Mouse (Mus musculus) embryonic facial prominence, embryonic 13.5 days (tissue): Measurements from ENCODE around the gene Rnf181. TPM values are rescaled to one million over a fixed set of nuclear protein-coding genes. Genes with fewer than 3 reads are reported as not detected.

Experiments used
- ATAC-seq: fragments of 200-750 bp; cut with Nextera tagmentation; 2 replicates; pipeline ENCODE4 v1.8.0; 2017; ENCODE audit warnings: low read depth; ENCODE audit not compliant: insufficient number of reproducible peaks, insufficient read depth, low FRiP score, low TSS enrichment
- H3K27ac ChIP-seq: fragments of 300-500 bp; sonication (generic); 2 replicates; pipeline ENCODE4 v1.5.1; 2015; ENCODE audit warnings: moderate library complexity, mild to moderate bottlenecking, inconsistent platforms
- H3K27me3 ChIP-seq: fragments of 300-500 bp; sonication (generic); 2 replicates; pipeline ENCODE4 v1.6.1; 2015; ENCODE audit warnings: mild to moderate bottlenecking, inconsistent platforms
- H3K36me3 ChIP-seq: fragments of 300-500 bp; sonication (generic); 2 replicates; pipeline ENCODE4 v1.6.1; 2015; ENCODE audit warnings: mild to moderate bottlenecking, inconsistent platforms
- H3K4me1 ChIP-seq: fragments of 300-500 bp; sonication (generic); 2 replicates; pipeline ENCODE4 v1.6.1; 2015; ENCODE audit warnings: inconsistent platforms
- H3K4me2 ChIP-seq: fragments of 300-500 bp; sonication (generic); 2 replicates; pipeline ENCODE4 v1.6.1; 2015; ENCODE audit warnings: moderate library complexity, mild to moderate bottlenecking, inconsistent platforms
- H3K4me3 ChIP-seq: fragments of 300-500 bp; sonication (generic); 2 replicates; pipeline ENCODE4 v1.5.1; 2015; ENCODE audit warnings: mild to moderate bottlenecking, inconsistent platforms
- H3K9ac ChIP-seq: fragments of 300-500 bp; sonication (generic); 2 replicates; pipeline ENCODE4 v1.6.1; 2015; ENCODE audit warnings: mild to moderate bottlenecking, inconsistent platforms
- H3K9me3 ChIP-seq: fragments of 300-500 bp; sonication (generic); 2 replicates; pipeline ENCODE4 v1.6.1; 2016; ENCODE audit warnings: inconsistent platforms
- WGBS: fragments of 180-500 bp; shearing (Covaris S2); methylation state at CpG from one replicate; pipeline ENCODE4 v1.1.7; 2015; ENCODE audit warnings: mixed read lengths; 5-methylcytosine and 5-hydroxymethylcytosine counted together
- polyA plus RNA-seq: library from polyadenylated mRNA; unstranded; fragments of >200 nt; fragmentation: Nextera tagmentation; extraction: Ambion mirVana; gene quantifications from 2 replicates; pipeline ENCODE4 v1.2.1, GENCODE M21; 2015

Gene Rnf181
- polyA plus RNA-seq, 1 experiment from 2014 or later = 110 TPM

GRCm38 (mm10) chr6:72383142-72383820 is 16.5 kb upstream of the Rnf181 start:
- Histone ChIP-seq H3K4me2 (no peak overlapping the region), H3K36me3 (peaks cover 31% of the 10 kb centered on the region), H3K4me1 (peaks cover 18% of the 10 kb centered on the region), H3K9me3 (no peaks in the 10 kb centered on the region), H3K9ac (no peak overlapping the region), H3K4me3 (no peak overlapping the region), H3K27me3 (peaks cover 6% of the 10 kb centered on the region), H3K27ac (no peak overlapping the region)
- WGBS = 86% methylated on average over 6 of the region's 6 CpGs
- no peak for ATAC-seq

GRCm38 (mm10) chr6:72382494-72382893 is 15.7 kb upstream of the Rnf181 start:
- no peaks in the 10 kb centered on the region for H3K9me3 ChIP-seq
- H3K4me1 ChIP-seq = peaks cover 12% of the 10 kb centered on the region
- no peak overlapping the region for H3K4me2 ChIP-seq
- no peak for ATAC-seq
- H3K36me3 ChIP-seq = peaks cover 25% of the 10 kb centered on the region
- peaks cover 6% of the 10 kb centered on the region for H3K27me3 ChIP-seq
- H3K9ac ChIP-seq = no peak overlapping the region
- H3K27ac ChIP-seq = no peak overlapping the region
- 76% methylated on average over 6 of the region's 6 CpGs for WGBS
- no peak overlapping the region for H3K4me3 ChIP-seq

GRCm38 (mm10) chr6:72380131-72380770 is 13.5 kb upstream of the Rnf181 start, which contains the start of gene Vamp5:
TSS of gene Vamp5 (minus strand) at chr6:72380468.
- peak within 1 kb of the TSS; percentile 60 for H3K4me3 ChIP-seq
- H3K9ac ChIP-seq = peak within 1 kb of the TSS; percentile 75
- H3K9me3 ChIP-seq = no peaks in the 10 kb centered on the region
- H3K27ac ChIP-seq = peak within 1 kb of the TSS; percentile 29; the same call in 1 of the 2 replicates
- peaks cover 6% of the 10 kb centered on the region for H3K27me3 ChIP-seq
- peak; percentile 75; the same call in 1 of the 2 replicates for ATAC-seq
- H3K4me2 ChIP-seq = peak within 1 kb of the TSS; percentile 78
- WGBS = under 1% methylated on average over 49 of the region's 49 CpGs
- peaks cover 11% of the 10 kb centered on the region for H3K4me1 ChIP-seq
- peaks cover 12% of the 10 kb centered on the region for H3K36me3 ChIP-seq

- peaks cover 6% of the 10 kb centered on the region for H3K27me3 ChIP-seq
- peaks cover 11% of the 10 kb centered on the region for H3K4me1 ChIP-seq
- H3K9me3 ChIP-seq = no peaks in the 10 kb centered on the region
- H3K36me3 ChIP-seq = 0 out of 2 replicates have a peak, but pooled peaks cover 5% of the 10 kb centered on the region
- 37% methylated on average over 7 of the region's 7 CpGs for WGBS
- H3K4me2 ChIP-seq = peak overlapping the region; percentile 78
- peak overlapping the region; percentile 75 for H3K9ac ChIP-seq
- ATAC-seq = no peak
- H3K27ac ChIP-seq = peak overlapping the region; percentile 29; the same call in 1 of the 2 replicates
- H3K4me3 ChIP-seq = peak overlapping the region; percentile 60
Observed at GRCm38 (mm10) chr6:72379377-72380130, 12.8 kb upstream of the Rnf181 start.

GRCm38 (mm10) chr6:72378510-72379234 is 11.9 kb upstream of the Rnf181 start:
- H3K9me3 ChIP-seq = no peaks in the 10 kb centered on the region
- peaks cover 11% of the 10 kb centered on the region for H3K4me1 ChIP-seq
- H3K27ac ChIP-seq = no peak overlapping the region
- no peak overlapping the region for H3K4me2 ChIP-seq
- peaks cover 6% of the 10 kb centered on the region for H3K27me3 ChIP-seq
- H3K4me3 ChIP-seq = no peak overlapping the region
- 85% methylated on average over 8 of the region's 8 CpGs for WGBS
- H3K9ac ChIP-seq = no peak overlapping the region
- no peak for ATAC-seq
- H3K36me3 ChIP-seq = no peaks in the 10 kb centered on the region

GRCm38 (mm10) chr6:72374820-72375563 is 8.2 kb upstream of the Rnf181 start:
- ATAC-seq = no peak
- Histone ChIP-seq H3K4me1 (peaks cover 16% of the 10 kb centered on the region), H3K4me2 (no peak overlapping the region), H3K4me3 (no peak overlapping the region), H3K27me3 (peaks cover 6% of the 10 kb centered on the region), H3K9me3 (no peaks in the 10 kb centered on the region), H3K9ac (no peak overlapping the region), H3K27ac (no peak overlapping the region), H3K36me3 (no peaks in the 10 kb centered on the region)
- 81% methylated on average over 15 of the region's 15 CpGs for WGBS

GRCm38 (mm10) chr6:72374206-72374605 is 7.5 kb upstream of the Rnf181 start:
- no peaks in the 10 kb centered on the region for H3K9me3 ChIP-seq
- H3K4me2 ChIP-seq = no peak overlapping the region
- H3K27me3 ChIP-seq = peaks cover under 1% of the 10 kb centered on the region
- WGBS = 55% methylated on average over 7 of the region's 7 CpGs
- no peak overlapping the region for H3K9ac ChIP-seq
- ATAC-seq = no peak
- no peak overlapping the region for H3K27ac ChIP-seq
- H3K4me1 ChIP-seq = peaks cover 9% of the 10 kb centered on the region; the same call in 1 of the 2 replicates
- no peak overlapping the region for H3K4me3 ChIP-seq
- H3K36me3 ChIP-seq = no peaks in the 10 kb centered on the region

- Histone ChIP-seq H3K27me3 (no peaks in the 10 kb centered on the region), H3K4me2 (no peak overlapping the region), H3K36me3 (no peaks in the 10 kb centered on the region), H3K9ac (no peak overlapping the region), H3K27ac (no peak overlapping the region), H3K4me3 (no peak overlapping the region), H3K4me1 (peaks cover 9% of the 10 kb centered on the region; the same call in 1 of the 2 replicates), H3K9me3 (no peaks in the 10 kb centered on the region)
- ATAC-seq = no peak
- WGBS = 86% methylated on average over 4 of the region's 4 CpGs
Observed at GRCm38 (mm10) chr6:72373184-72373583, 6.4 kb upstream of the Rnf181 start.

GRCm38 (mm10) chr6:72371571-72371970 is 4.8 kb upstream of the Rnf181 start:
- H3K4me1 ChIP-seq = peaks cover 9% of the 10 kb centered on the region; the same call in 1 of the 2 replicates
- no peaks in the 10 kb centered on the region for H3K27me3 ChIP-seq
- WGBS = 4% methylated on average over 1 of the region's 1 CpGs
- no peaks in the 10 kb centered on the region for H3K9me3 ChIP-seq
- peak overlapping the region; percentile 68 for H3K27ac ChIP-seq
- 0 out of 2 replicates have a peak overlapping the region, but pooled peaks have one; percentile 27 for H3K9ac ChIP-seq
- H3K4me2 ChIP-seq = no peak overlapping the region
- H3K4me3 ChIP-seq = no peak overlapping the region
- no peaks in the 10 kb centered on the region for H3K36me3 ChIP-seq
- ATAC-seq = no peak

- Histone ChIP-seq H3K27ac (peak overlapping the region; percentile 68), H3K9ac (0 out of 2 replicates have a peak overlapping the region, but pooled peaks have one; percentile 27), H3K9me3 (no peaks in the 10 kb centered on the region), H3K4me1 (peaks cover 9% of the 10 kb centered on the region; the same call in 1 of the 2 replicates), H3K27me3 (no peaks in the 10 kb centered on the region), H3K36me3 (no peaks in the 10 kb centered on the region), H3K4me3 (no peak overlapping the region), H3K4me2 (no peak overlapping the region)
- 43% methylated on average over 5 of the region's 5 CpGs for WGBS
- peak; percentile 71; the same call in 1 of the 2 replicates for ATAC-seq
Observed at GRCm38 (mm10) chr6:72371147-72371546, 4.4 kb upstream of the Rnf181 start.
